Mouse (Mus musculus) CH12.LX (cell line): ENCODE results near the gene Napsa. TPM values are rescaled to one million over a fixed set of nuclear protein-coding genes. Genes with fewer than 3 reads are reported as not detected.

Experiments
- DNase-seq: peaks from one replicate; pipeline ENCODE4 v3.0.0-alpha.2; 2013; ENCODE audit errors: extremely low read depth
- H3K27ac ChIP-seq: 2 replicates; pipeline ENCODE4 v1.5.1; 2012; ENCODE audit warnings: low read depth, mild to moderate bottlenecking, control low read depth, moderate library complexity; ENCODE audit not compliant: insufficient read depth
- H3K27me3 ChIP-seq: replicated peaks from 2 replicates; pipeline ENCODE3; 2012; ENCODE audit warnings: inconsistent platforms
- H3K36me3 ChIP-seq, 2 experiments: replicated peaks in 1 of 2; 2 replicates each; pipeline versions ENCODE3 to v1.6.1; 2012; ENCODE audit warnings: inconsistent platforms in 1 of 2, low read length in 1 of 2, mild to moderate bottlenecking in 1 of 2, mixed read lengths in 1 of 2, moderate library complexity in 1 of 2; ENCODE audit not compliant: control insufficient read depth in 1 of 2, insufficient read depth in 1 of 2
- H3K4me1 ChIP-seq, 2 experiments: 2 replicates each; pipeline ENCODE4 v1.6.1; 2012; ENCODE audit warnings: inconsistent platforms in 1 of 2, moderate library complexity in 1 of 2; ENCODE audit not compliant: insufficient read depth in 2 of 2, control insufficient read depth in 1 of 2
- H3K4me2 ChIP-seq: 2 replicates; pipeline ENCODE4 v1.6.1; 2012; ENCODE audit warnings: low read depth, mild to moderate bottlenecking, control low read depth; ENCODE audit not compliant: poor library complexity, insufficient read depth, severe bottlenecking
- H3K4me3 ChIP-seq, 3 experiments: fragments of 150-350 bp in 1 of 3; sonication (generic) in 1 of 3; replicated peaks in 1 of 3; 2 replicates each; pipeline versions ENCODE3 to v1.5.1; 2011 to 2012; ENCODE audit warnings: low read depth in 2 of 3, low read length in 2 of 3, mild to moderate bottlenecking in 2 of 3, moderate library complexity in 2 of 3, control low read depth in 1 of 3, improper control_type of control experiment in 1 of 3, inconsistent platforms in 1 of 3, mixed read lengths in 1 of 3; ENCODE audit not compliant: poor library complexity in 1 of 3
- H3K79me2 ChIP-seq: replicated peaks from 2 replicates; pipeline ENCODE4 v1.6.1; 2012; ENCODE audit warnings: mild to moderate bottlenecking, moderate library complexity; ENCODE audit not compliant: control insufficient read depth, poor library complexity, insufficient read depth, severe bottlenecking; ENCODE audit errors: extremely low read depth
- H3K9ac ChIP-seq: 2 replicates; pipeline ENCODE4 v1.6.1; 2012; ENCODE audit warnings: low read depth, mild to moderate bottlenecking, control low read depth, moderate library complexity; ENCODE audit not compliant: insufficient read depth
- H3K9me3 ChIP-seq: replicated peaks from 2 replicates; pipeline ENCODE3; 2012; ENCODE audit warnings: low read length, inconsistent platforms, mixed read lengths
- BHLHE40 ChIP-seq: IDR thresholded peaks from 2 replicates; pipeline ENCODE4 v1.6.1; 2011; ENCODE audit warnings: mild to moderate bottlenecking, low read depth, low read length, improper control_type of control experiment
- CHD1 ChIP-seq: IDR thresholded peaks from 2 replicates; pipeline ENCODE4 v1.6.1; 2012; ENCODE audit warnings: low read depth, low read length, improper control_type of control experiment, inconsistent platforms
- CHD2 ChIP-seq: IDR thresholded peaks from 2 replicates; pipeline ENCODE4 v1.6.1; 2011; ENCODE audit warnings: low read length, improper control_type of control experiment
- CTCF ChIP-seq, 2 experiments: IDR thresholded peaks in 1 of 2; conservative IDR thresholded peaks in 1 of 2; 2 replicates each; pipeline ENCODE4 v1.5.1; 2011 to 2012; ENCODE audit warnings: low read depth in 2 of 2, low read length in 2 of 2, improper control_type of control experiment in 1 of 2, inconsistent platforms in 1 of 2, mild to moderate bottlenecking in 1 of 2, moderate library complexity in 1 of 2
- ELF1 ChIP-seq: IDR thresholded peaks from 2 replicates; pipeline ENCODE4 v1.6.1; 2014; ENCODE audit warnings: low read depth, mild to moderate bottlenecking, inconsistent platforms, low read length, improper control_type of control experiment
- EP300 ChIP-seq: IDR thresholded peaks from 2 replicates; pipeline ENCODE4 v1.6.1; 2011; ENCODE audit warnings: low read length, improper control_type of control experiment
- ETS1 ChIP-seq: conservative IDR thresholded peaks from 2 replicates; pipeline ENCODE4 v1.6.1; 2012; ENCODE audit warnings: low read depth, mild to moderate bottlenecking, inconsistent platforms, low read length, improper control_type of control experiment, moderate library complexity
- HCFC1 ChIP-seq: IDR thresholded peaks from 2 replicates; pipeline ENCODE4 v1.6.1; 2012; ENCODE audit warnings: low read depth, mild to moderate bottlenecking, inconsistent platforms, low read length, improper control_type of control experiment
- IRF4 ChIP-seq: IDR thresholded peaks from 2 replicates; pipeline ENCODE4 v1.6.1; 2014; ENCODE audit warnings: low read depth, mild to moderate bottlenecking, inconsistent platforms, low read length, improper control_type of control experiment
- JUN ChIP-seq: IDR thresholded peaks from 2 replicates; pipeline ENCODE4 v1.6.1; 2011; ENCODE audit warnings: low read depth, mild to moderate bottlenecking, low read length, improper control_type of control experiment, moderate library complexity; ENCODE audit not compliant: insufficient read depth
- JUND ChIP-seq: conservative IDR thresholded peaks from 2 replicates; pipeline ENCODE4 v1.6.1; 2011; ENCODE audit warnings: low read depth, low read length, improper control_type of control experiment
- KAT2A ChIP-seq: IDR thresholded peaks from 2 replicates; pipeline ENCODE4 v1.6.1; 2012; ENCODE audit warnings: low read length, improper control_type of control experiment, inconsistent platforms; ENCODE audit not compliant: insufficient replicate concordance
- MEF2A ChIP-seq: IDR thresholded peaks from 2 replicates; pipeline ENCODE4 v1.6.1; 2014; ENCODE audit warnings: low read depth, mild to moderate bottlenecking, inconsistent platforms, low read length, improper control_type of control experiment, borderline replicate concordance
- NELFE ChIP-seq: IDR thresholded peaks from 2 replicates; pipeline ENCODE4 v1.6.1; 2011; ENCODE audit warnings: low read depth, low read length, improper control_type of control experiment
- POLR2A ChIP-seq: IDR thresholded peaks from 2 replicates; pipeline ENCODE4 v1.6.1; 2011; ENCODE audit warnings: low read depth, mild to moderate bottlenecking, improper control_type of control experiment, low read length
- POLR2AphosphoS2 ChIP-seq: IDR thresholded peaks from 2 replicates; pipeline ENCODE4 v1.6.1; 2011; ENCODE audit warnings: low read depth, low read length, improper control_type of control experiment
- RAD21 ChIP-seq: IDR thresholded peaks from 2 replicates; pipeline ENCODE4 v1.6.1; 2011; ENCODE audit warnings: low read depth, mild to moderate bottlenecking, low read length, improper control_type of control experiment, moderate library complexity
- RCOR1 ChIP-seq: conservative IDR thresholded peaks from 2 replicates; pipeline ENCODE4 v1.6.1; 2012; ENCODE audit warnings: low read depth, mild to moderate bottlenecking, inconsistent platforms, low read length, improper control_type of control experiment
- SIN3A ChIP-seq: IDR thresholded peaks from 2 replicates; pipeline ENCODE4 v1.6.1; 2012; ENCODE audit warnings: low read length, improper control_type of control experiment, inconsistent platforms
- SMC3 ChIP-seq: IDR thresholded peaks from 2 replicates; pipeline ENCODE4 v1.6.1; 2011; ENCODE audit warnings: low read depth, low read length, improper control_type of control experiment
- TCF12 ChIP-seq: IDR thresholded peaks from 2 replicates; pipeline ENCODE4 v1.6.1; 2014; ENCODE audit warnings: low read depth, mild to moderate bottlenecking, inconsistent platforms, low read length, improper control_type of control experiment
- UBTF ChIP-seq: IDR thresholded peaks from 2 replicates; pipeline ENCODE4 v1.6.1; 2012; ENCODE audit warnings: low read depth, mild to moderate bottlenecking, inconsistent platforms, low read length, improper control_type of control experiment, moderate library complexity
- ZKSCAN1 ChIP-seq: IDR thresholded peaks from 2 replicates; pipeline ENCODE4 v1.6.1; 2012; ENCODE audit warnings: low read depth, inconsistent platforms, low read length, improper control_type of control experiment, borderline replicate concordance
- ZMIZ1 ChIP-seq: IDR thresholded peaks from 2 replicates; pipeline ENCODE4 v1.6.1; 2012; ENCODE audit warnings: low read depth, mild to moderate bottlenecking, inconsistent platforms, low read length, improper control_type of control experiment
- ZNF384 ChIP-seq: IDR thresholded peaks from 2 replicates; pipeline ENCODE4 v1.6.1; 2012; ENCODE audit warnings: low read depth, low read length, improper control_type of control experiment, inconsistent platforms
- dilution Hi-C: fragments of 300-500 bp; cut with MboI; formaldehyde crosslinking; loops from 2 replicates; pipeline ENCODE4 v1.14.3; 2020; ENCODE audit warnings: low sequenced_read_pairs; ENCODE audit not compliant: extremely low pct_unique_long_range_greater_than_20kb, extremely low pct_ligation_motif_present
- in situ Hi-C: fragments of 300-500 bp; cut with MboI; formaldehyde crosslinking; loops from 3 replicates; pipeline ENCODE4 v1.14.3; 2019; ENCODE audit warnings: low sequenced_read_pairs, low pct_ligation_motif_present, low pct_unique_long_range_greater_than_20kb, mixed read lengths
- polyA plus RNA-seq: library from polyadenylated mRNA; unstranded; fragments of >175 nt; gene quantifications from 2 replicates; pipeline ENCODE4 v1.2.1, GENCODE M21; 2012; ENCODE audit warnings: low read depth; ENCODE audit not compliant: insufficient read length
- total RNA-seq, 2 experiments: library from RNA; depleted of rRNA; stranded (reverse); fragments of 300-350 nt in 1 of 2; fragments of >200 nt in 1 of 2; gene quantifications; 2 replicates each; pipeline ENCODE4 v1.2.3; 2012 to 2014

Gene Napsa
- total and polyA plus RNA-seq, 3 experiments: 175 to 253 (median 194) TPM

GRCm38 (mm10) chr7:44547725-44548124 is 24.5 kb upstream of the Napsa start:
- H3K4me3 ChIP-seq: peak overlapping the region; percentile 41 to 82 (median 70)
- no peaks in the 10 kb centered on the region for H3K27me3 ChIP-seq
- no peak for TF ChIP-seq JUN
- no peak for TF ChIP-seq UBTF
- TF ChIP-seq ZNF384: no peak
- peak; percentile 86 for TF ChIP-seq IRF4
- peak; percentile 92 for TF ChIP-seq EP300
- no peak for TF ChIP-seq HCFC1
- no peak for TF ChIP-seq NELFE
- TF ChIP-seq KAT2A: peak; percentile 80; the same call in 1 of the 2 replicates
- TF ChIP-seq ZKSCAN1: no peak
- TF ChIP-seq ZMIZ1: peak; percentile 52; the same call in 1 of the 2 replicates
- no peak for TF ChIP-seq JUND
- peak; percentile 97 for TF ChIP-seq TCF12
- peak; percentile 62; the same call in 1 of the 2 replicates for TF ChIP-seq RCOR1
- TF ChIP-seq ELF1: no peak
- TF ChIP-seq BHLHE40: peak; percentile 69
- TF ChIP-seq MEF2A: peak; percentile 76; the same call in 1 of the 2 replicates
- peak; percentile 6; the same call in 1 of the 2 replicates for TF ChIP-seq RAD21
- no peak for TF ChIP-seq SMC3
- TF ChIP-seq SIN3A: 0 out of 2 replicates have a peak, but pooled peaks have one; percentile 48
- peak; percentile 16; the same call in 1 of the 2 replicates for TF ChIP-seq POLR2A
- TF ChIP-seq CTCF (conservative IDR thresholded peaks at IDR 0.05 in 1 of 2, IDR thresholded peaks at IDR 0.05 in 1 of 2; ENCODE audit: low read depth in 2 of 2, low read length in 2 of 2): no peak
- TF ChIP-seq POLR2AphosphoS2: no peak
- no peak for TF ChIP-seq CHD1
- TF ChIP-seq CHD2: peak; percentile 70; the same call in 1 of the 2 replicates
- peak; percentile 91 for TF ChIP-seq ETS1
- peak; percentile 90 for DNase-seq
- H3K27ac ChIP-seq: peak overlapping the region; percentile 4; the same call in 1 of the 2 replicates
- dilution Hi-C loops: no loop called here
- peak overlapping the region; percentile 79; the same call in 1 of the 2 replicates for H3K9ac ChIP-seq
- peak overlapping the region; percentile 52 for H3K4me2 ChIP-seq
- in situ Hi-C loops: no loop called here
- peaks cover 3% of the 10 kb centered on the region for H3K9me3 ChIP-seq
- peaks cover 10% of the 10 kb centered on the region; the same call in 1 of the 2 replicates for H3K79me2 ChIP-seq
- peaks cover 12 to 49% of the 10 kb centered on the region in 2 experiments for H3K4me1 ChIP-seq
- H3K36me3 ChIP-seq: peaks cover 37 to 63% of the 10 kb centered on the region in 2 experiments
